Mouse (Mus musculus): ENCODE measurements around the gene Ctse. TPM values are rescaled to one million over a fixed set of nuclear protein-coding genes. Genes with fewer than 3 reads are reported as not detected.
A peak's percentile ranks its signal among the peaks of the same experiment; 100 is the strongest.

The Ctse gene
- total RNA-seq, 2 experiments from 2014 or later, result not detected

GRCm38 (mm10) chr1:131698770-131699169 is 60.7 kb downstream of the Ctse start:
- no peak for DNase-seq (ENCODE audit: extremely low spot score in 1 of 2, low spot score in 1 of 2)

- no peak for DNase-seq (ENCODE audit: extremely low spot score in 1 of 2, low spot score in 1 of 2)
Measured at GRCm38 (mm10) chr1:131699642-131700041, 61.5 kb downstream of the Ctse start.

GRCm38 (mm10) chr1:131700447-131700846 is 62.3 kb downstream of the Ctse start:
- no peak for DNase-seq (ENCODE audit: extremely low spot score in 1 of 2, low spot score in 1 of 2)

GRCm38 (mm10) chr1:131701391-131701790 is 63.3 kb downstream of the Ctse start:
- DNase-seq (ENCODE audit: extremely low spot score in 1 of 2, low spot score in 1 of 2), result no peak

GRCm38 (mm10) chr1:131702094-131702766 is 64.1 kb downstream of the Ctse start:
- no peak for DNase-seq (ENCODE audit: extremely low spot score in 1 of 2, low spot score in 1 of 2)

- DNase-seq (ENCODE audit: extremely low spot score in 1 of 2, low spot score in 1 of 2), result no peak
Measured at GRCm38 (mm10) chr1:131703482-131703881, 65.4 kb downstream of the Ctse start.

- peak in 1 of 2 experiments; percentile 68 for DNase-seq (ENCODE audit: extremely low spot score in 1 of 2, low spot score in 1 of 2)
Measured at GRCm38 (mm10) chr1:131708338-131708737, 70.2 kb downstream of the Ctse start.

- DNase-seq (ENCODE audit: extremely low spot score in 1 of 2, low spot score in 1 of 2), result no peak
Measured at GRCm38 (mm10) chr1:131711518-131711917, 73.4 kb downstream of the Ctse start.

GRCm38 (mm10) chr1:131712386-131712785 is 74.3 kb downstream of the Ctse start:
- DNase-seq (ENCODE audit: extremely low spot score in 1 of 2, low spot score in 1 of 2), result peak; percentile 69 to 97

GRCm38 (mm10) chr1:131714388-131715337 is 76.6 kb downstream of the Ctse start:
- DNase-seq (ENCODE audit: extremely low spot score in 1 of 2, low spot score in 1 of 2), result no peak

GRCm38 (mm10) chr1:131718952-131719694 is 81.0 kb downstream of the Ctse start:
- DNase-seq (ENCODE audit: extremely low spot score in 1 of 2, low spot score in 1 of 2), result no peak

- DNase-seq (ENCODE audit: extremely low spot score in 1 of 2, low spot score in 1 of 2), result no peak
Measured at GRCm38 (mm10) chr1:131721989-131722388, 83.9 kb downstream of the Ctse start.

GRCm38 (mm10) chr1:131723549-131723948 is 85.4 kb downstream of the Ctse start:
- no peak for DNase-seq (ENCODE audit: extremely low spot score in 1 of 2, low spot score in 1 of 2)

Other genes starting within 250 kb of the Ctse start
- gene Srgap2, start 111.0 kb upstream of the Ctse start, total RNA-seq (2021), result 10 to 100 TPM; 71.6 to 92.4 TPM
- gene Fam72a, start 110.4 kb upstream of the Ctse start, total RNA-seq (2021), result 1 to 10 TPM; 1.2 to 1.8 TPM
- gene Avpr1b, start 39.1 kb upstream of the Ctse start, total RNA-seq (2021), result under 1 TPM; 0.12 to 0.44 TPM
- 1 to 10 TPM; 4.0 to 4.4 TPM for gene Rab7b, start 50.4 kb downstream of the Ctse start, total RNA-seq (2021)
- gene Slc26a9, start 105.7 kb downstream of the Ctse start, total RNA-seq (2021), result under 1 TPM; 0.12 to 0.15 TPM
- 1 to 10 TPM; 2.0 to 3.2 TPM for gene Pm20d1, start 159.1 kb downstream of the Ctse start, total RNA-seq (2021)
- 10 to 100 TPM; 61.5 to 66.5 TPM for gene Slc41a1, start 189.2 kb downstream of the Ctse start, total RNA-seq (2021)
- 1 to 10 TPM; 7.3 to 8.0 TPM for gene Rab29, start 228.9 kb downstream of the Ctse start, total RNA-seq (2021)